Mouse (Mus musculus) forebrain, postnatal 0 days (tissue): ENCODE data around the gene Wfdc6b. TPM values are rescaled to one million over a fixed set of nuclear protein-coding genes. Genes with fewer than 3 reads are reported as not detected.
"Not testable (repeated sequence)": the region's sequence is repeated elsewhere in the genome, so short reads cannot be mapped to it uniquely, and the experiment has no call there.

Source experiments
- ATAC-seq: fragments of 200-750 bp; cut with Nextera tagmentation; 2 replicates; pipeline ENCODE4 v1.8.0; 2017; ENCODE audit warnings: mild to moderate bottlenecking, moderate library complexity
- DNase-seq: peaks from one replicate; pipeline ENCODE4 v3.0.0-alpha.2; 2015
- H3K27ac ChIP-seq: fragments of 300-500 bp; sonication (generic); 2 replicates; pipeline ENCODE4 v1.5.1; 2014; ENCODE audit warnings: low read depth, mild to moderate bottlenecking, antibody characterized with exemption, low read length, moderate library complexity, mixed read lengths
- H3K27me3 ChIP-seq: fragments of 300-500 bp; sonication (generic); 2 replicates; pipeline ENCODE4 v1.6.1; 2014; ENCODE audit warnings: mild to moderate bottlenecking, low read length, mixed read lengths; ENCODE audit not compliant: insufficient read depth
- H3K36me3 ChIP-seq: fragments of 300-500 bp; sonication (generic); 2 replicates; pipeline ENCODE4 v1.6.1; 2014; ENCODE audit warnings: mild to moderate bottlenecking, moderate library complexity; ENCODE audit not compliant: insufficient read depth
- H3K4me1 ChIP-seq: fragments of 300-500 bp; sonication (generic); 2 replicates; pipeline ENCODE4 v1.6.1; 2014; ENCODE audit warnings: antibody characterized with exemption; ENCODE audit not compliant: insufficient read depth
- H3K4me2 ChIP-seq: fragments of 300-500 bp; sonication (generic); 2 replicates; pipeline ENCODE4 v1.6.1; 2014; ENCODE audit warnings: low read depth, mild to moderate bottlenecking, moderate library complexity
- H3K4me3 ChIP-seq: fragments of 300-500 bp; sonication (generic); 2 replicates; pipeline ENCODE4 v1.5.1; 2014; ENCODE audit warnings: low read depth, low read length, mixed read lengths
- H3K9ac ChIP-seq: fragments of 300-500 bp; sonication (generic); 2 replicates; pipeline ENCODE4 v1.6.1; 2014; ENCODE audit warnings: mild to moderate bottlenecking
- H3K9me3 ChIP-seq: fragments of 300-500 bp; sonication (generic); 2 replicates; pipeline ENCODE4 v1.6.1; 2016; ENCODE audit warnings: low read length
- CTCF ChIP-seq: sonication (generic); IDR thresholded peaks from 2 replicates; pipeline ENCODE4 v1.5.1; 2016; ENCODE audit warnings: antibody characterized with exemption, control low read depth, low read depth
- WGBS: fragments of 180-500 bp; shearing (Covaris S2); extraction: QIAGEN DNeasy Blood & Tissue Kit; methylation state at CpG from one replicate; pipeline ENCODE4 v1.1.7; 2014; 5-methylcytosine and 5-hydroxymethylcytosine counted together
- polyA plus RNA-seq: library from polyadenylated mRNA; unstranded; fragments of >200 nt; fragmentation: Nextera tagmentation; extraction: Ambion mirVana; gene quantifications from 2 replicates; pipeline ENCODE4 v1.2.1, GENCODE M21; 2015
- total RNA-seq: library from RNA; depleted of rRNA; stranded (reverse); fragments of >200 nt; gene quantifications from 2 replicates; pipeline ENCODE4 v1.2.3, GENCODE M21; 2014; rRNA removed

Wfdc6b gene
- total RNA-seq, result not detected in 2 replicates
- not detected in 2 replicates for polyA plus RNA-seq

DNA sequence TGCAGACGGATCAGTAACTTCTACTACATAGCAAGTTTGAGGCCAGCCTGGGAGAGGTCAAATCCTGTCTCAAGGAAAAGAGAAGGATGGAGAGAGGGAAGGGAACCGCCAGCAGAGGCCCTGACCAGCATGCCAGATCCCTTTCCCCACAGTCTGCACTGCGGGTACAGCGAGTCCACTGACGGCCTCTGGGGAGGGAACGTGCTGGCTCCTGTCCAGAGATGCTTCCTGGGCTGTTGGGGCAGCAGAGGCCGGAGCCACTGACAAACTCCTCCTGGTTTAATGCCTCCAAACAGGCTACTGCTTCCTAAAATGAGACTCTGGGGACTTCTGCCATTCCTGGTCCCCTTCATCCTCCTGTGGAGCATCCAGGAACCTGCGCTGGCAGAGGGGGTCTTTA is at the start of gene Wfdc6b, which contains the start of gene Wfdc8:
Gene Wfdc6b (plus strand): TSS at position 52 of the 400 bp plus-strand sequence.
Gene Wfdc8 (minus strand): TSS at position 156 of the 400 bp plus-strand sequence.
- 50% methylated on average over 8 of the region's 8 CpGs for WGBS
- not testable (repeated sequence) for H3K27me3 ChIP-seq

DNA sequence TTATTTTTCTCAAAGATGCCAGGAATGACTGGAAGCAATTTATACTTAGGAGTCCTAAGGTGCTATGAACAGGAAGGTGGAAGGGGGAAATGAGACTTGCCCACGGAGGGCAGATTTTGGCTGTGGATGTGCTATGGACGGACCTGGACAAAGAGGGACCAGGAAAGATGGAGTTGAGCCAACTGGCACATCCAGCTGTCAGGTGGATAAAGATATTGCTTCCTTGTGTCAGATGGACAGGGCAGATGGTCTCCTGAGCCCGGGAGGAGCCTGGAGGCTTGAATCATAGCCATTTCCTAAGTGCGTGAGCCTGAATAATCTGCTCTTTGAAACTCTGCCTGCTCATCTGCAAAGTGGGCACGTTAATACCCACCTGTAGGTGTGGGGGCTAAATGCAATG is 49.0 kb upstream of the Wfdc6b start:
- WGBS, result 53% methylated on average over 5 of the region's 5 CpGs
- H3K4me1 ChIP-seq, result peaks cover 7% of the 10 kb centered on the region
- no peak overlapping the region for H3K4me2 ChIP-seq

More for the DNA sequence above, at the start of gene Wfdc6b, which contains the start of gene Wfdc8:
- DNase-seq, H3K9me3 ChIP-seq, ATAC-seq, H3K4me2 ChIP-seq, H3K27ac ChIP-seq, H3K4me1 ChIP-seq, H3K36me3 ChIP-seq, H3K9ac ChIP-seq, H3K4me3 ChIP-seq: not testable (repeated sequence)

DNA sequence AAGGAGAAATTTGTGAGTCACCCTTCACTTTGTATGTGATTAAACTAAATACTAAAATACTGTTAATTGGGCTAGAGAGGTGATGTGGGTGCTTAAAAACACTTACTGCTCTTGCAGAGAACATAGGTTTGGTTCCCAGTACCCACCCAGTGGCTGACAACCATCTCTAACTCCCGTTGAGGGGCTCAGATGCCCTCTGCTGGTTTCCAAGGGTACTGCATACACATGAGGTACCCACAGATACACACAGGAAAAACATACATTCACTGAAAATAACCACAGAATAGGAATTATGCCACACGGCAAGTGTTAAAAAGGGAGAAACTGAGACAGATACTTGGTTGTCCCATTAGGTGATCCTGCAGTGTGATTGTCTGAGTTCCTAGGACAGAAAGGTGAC is 46.3 kb upstream of the Wfdc6b start:
- no peak overlapping the region for H3K27ac ChIP-seq
- H3K36me3 ChIP-seq, result no peaks in the 10 kb centered on the region
- H3K4me3 ChIP-seq, result no peak overlapping the region
- no peak for DNase-seq
- ATAC-seq, result no peak
- no peak overlapping the region for H3K4me2 ChIP-seq
- peaks cover 7% of the 10 kb centered on the region for H3K4me1 ChIP-seq
- TF ChIP-seq CTCF, result peak; percentile 17; the same call in 1 of the 2 replicates
- H3K27me3 ChIP-seq, result peaks cover 6% of the 10 kb centered on the region; the same call in 1 of the 2 replicates
- no peaks in the 10 kb centered on the region for H3K9me3 ChIP-seq
- H3K9ac ChIP-seq, result no peak overlapping the region
- WGBS, result 88% methylated on average over 2 of the region's 2 CpGs

More for the DNA sequence above, 49.0 kb upstream of the Wfdc6b start:
- ATAC-seq (no peak), DNase-seq (no peak)
- no peaks in the 10 kb centered on the region for H3K9me3 ChIP-seq
- no peak for TF ChIP-seq CTCF
- no peaks in the 10 kb centered on the region for H3K36me3 ChIP-seq
- no peak overlapping the region for H3K27ac ChIP-seq
- H3K27me3 ChIP-seq, result peaks cover 6% of the 10 kb centered on the region; the same call in 1 of the 2 replicates
- no peak overlapping the region for H3K9ac ChIP-seq
- H3K4me3 ChIP-seq, result no peak overlapping the region

DNA sequence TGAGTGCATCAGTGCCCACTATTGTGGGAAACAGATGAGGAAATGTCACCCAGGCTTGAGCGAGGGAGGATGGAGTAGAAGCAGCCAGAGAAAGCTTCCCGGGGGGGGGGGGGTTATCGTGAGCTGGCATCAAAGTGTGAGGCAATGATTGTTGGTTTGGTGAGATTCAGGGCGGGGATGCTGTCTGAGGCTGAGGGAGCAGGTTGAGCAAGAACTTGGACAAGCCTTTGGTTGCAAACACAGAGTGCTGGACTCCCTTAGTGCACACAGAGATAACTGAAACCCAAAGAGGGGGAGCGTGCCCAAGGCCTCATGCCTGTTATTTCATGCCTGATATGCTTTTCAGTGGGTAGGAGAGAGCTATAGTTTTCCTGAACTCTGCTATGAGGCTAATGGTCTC is 45.9 kb upstream of the Wfdc6b start:
- 97% methylated on average over 5 of the region's 5 CpGs for WGBS
- Histone ChIP-seq H3K27me3 (peaks cover 6% of the 10 kb centered on the region; the same call in 1 of the 2 replicates), H3K36me3 (no peaks in the 10 kb centered on the region), H3K27ac (no peak overlapping the region), H3K9me3 (no peaks in the 10 kb centered on the region), H3K9ac (no peak overlapping the region), H3K4me3 (no peak overlapping the region), H3K4me1 (peaks cover 7% of the 10 kb centered on the region), H3K4me2 (no peak overlapping the region)
- TF ChIP-seq CTCF, result no peak
- DNase-seq (no peak), ATAC-seq (no peak)

DNA sequence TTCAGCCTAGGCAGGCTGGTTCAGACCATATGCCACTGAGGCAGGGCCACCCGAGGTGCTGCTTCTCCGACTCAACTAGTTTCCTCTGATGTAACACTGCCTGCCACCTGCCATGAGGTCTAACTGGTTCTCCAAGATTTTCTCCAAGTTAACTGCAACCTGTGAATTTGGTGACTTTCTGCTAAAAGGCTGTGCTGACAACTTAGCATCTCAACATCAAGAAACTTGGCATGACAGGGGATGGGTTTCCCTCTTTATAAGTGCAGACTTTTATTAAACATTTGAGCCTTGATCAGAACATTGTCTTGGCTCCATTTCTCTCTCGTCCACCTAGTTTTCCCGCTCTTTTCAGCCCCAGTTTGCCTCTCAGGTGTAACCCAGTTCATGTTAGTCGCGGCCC is 40.0 kb upstream of the Wfdc6b start, which contains the start of gene Spint3:
Gene Spint3 (minus strand): TSS at position 101 of the 400 bp plus-strand sequence.
- not testable (repeated sequence) for H3K9ac ChIP-seq, H3K4me3 ChIP-seq, H3K4me2 ChIP-seq, DNase-seq, ATAC-seq, H3K4me1 ChIP-seq, H3K9me3 ChIP-seq, H3K36me3 ChIP-seq, H3K27me3 ChIP-seq, H3K27ac ChIP-seq
- WGBS, result 88% methylated on average over 6 of the region's 6 CpGs

DNA sequence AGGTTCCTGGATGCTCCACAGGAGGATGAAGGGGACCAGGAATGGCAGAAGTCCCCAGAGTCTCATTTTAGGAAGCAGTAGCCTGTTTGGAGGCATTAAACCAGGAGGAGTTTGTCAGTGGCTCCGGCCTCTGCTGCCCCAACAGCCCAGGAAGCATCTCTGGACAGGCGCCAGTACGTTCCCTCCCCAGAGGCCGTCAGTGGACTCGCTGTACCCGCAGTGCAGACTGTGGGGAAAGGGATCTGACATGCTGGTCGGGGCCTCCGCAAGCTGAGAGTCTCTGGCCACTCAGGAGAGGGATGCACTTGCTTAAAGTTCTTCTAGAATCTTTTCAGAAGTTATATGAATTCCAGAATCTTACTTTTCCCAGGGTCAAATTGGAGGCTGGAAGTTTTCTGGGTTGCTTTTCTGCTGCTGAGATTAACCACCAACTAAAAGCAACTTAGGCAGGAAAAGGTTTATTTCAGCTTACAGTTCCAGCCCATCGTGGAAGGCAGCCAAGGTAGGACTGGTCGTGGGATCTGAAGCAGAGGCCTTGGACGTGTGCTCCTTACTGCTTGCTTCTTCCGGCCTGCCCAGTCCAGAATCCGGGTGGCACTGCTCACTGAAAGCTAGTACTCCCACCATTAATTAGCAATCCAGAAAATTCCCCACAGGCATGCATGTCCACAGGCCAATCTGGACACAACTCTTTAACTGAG is 28.1 kb upstream of the Wfdc6b start, which contains the start of gene Wfdc6a:
Gene Wfdc6a (minus strand): TSS at position 423 of the 701 bp plus-strand sequence.
- WGBS, result 51% methylated on average over 13 of the region's 13 CpGs
- ATAC-seq, H3K4me1 ChIP-seq: not testable (repeated sequence)

DNA sequence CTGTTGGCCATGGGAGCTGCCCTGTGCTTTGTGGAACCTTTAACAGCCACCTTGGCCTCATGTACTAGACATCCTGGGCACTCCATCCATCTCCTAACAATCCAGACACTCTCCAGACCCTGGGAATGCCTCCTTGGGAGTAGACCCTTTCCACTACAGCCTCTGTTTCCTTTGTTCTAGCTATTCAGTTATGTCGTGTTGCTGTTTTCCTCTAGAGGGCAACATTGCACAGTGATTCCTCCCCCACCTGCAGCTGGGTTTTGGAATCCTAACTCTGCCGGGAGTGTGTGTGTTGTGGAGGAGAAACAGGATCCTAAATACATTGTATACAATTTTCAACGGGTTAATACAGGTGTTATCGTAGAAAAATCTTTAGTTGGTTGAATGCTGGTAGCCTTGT is 21.3 kb upstream of the Wfdc6b start:
- peak; percentile 80 for ATAC-seq
- 9% methylated on average over 4 of the region's 4 CpGs for WGBS
- Histone ChIP-seq H3K27ac (no peak overlapping the region), H3K4me3 (no peak overlapping the region), H3K4me1 (no peaks in the 10 kb centered on the region), H3K9me3 (no peaks in the 10 kb centered on the region), H3K36me3 (no peaks in the 10 kb centered on the region), H3K9ac (no peak overlapping the region), H3K4me2 (no peak overlapping the region), H3K27me3 (no peaks in the 10 kb centered on the region)
- TF ChIP-seq CTCF, result peak; percentile 92
- DNase-seq, result peak; percentile 80

More for the DNA sequence above, 28.1 kb upstream of the Wfdc6b start, which contains the start of gene Wfdc6a:
- not testable (repeated sequence) for H3K4me3 ChIP-seq, H3K27me3 ChIP-seq, H3K4me2 ChIP-seq, H3K36me3 ChIP-seq, H3K9ac ChIP-seq, DNase-seq, H3K27ac ChIP-seq, H3K9me3 ChIP-seq
